ENCODE assay signal across 1 mouse cellular context in the genomic region with DNA sequence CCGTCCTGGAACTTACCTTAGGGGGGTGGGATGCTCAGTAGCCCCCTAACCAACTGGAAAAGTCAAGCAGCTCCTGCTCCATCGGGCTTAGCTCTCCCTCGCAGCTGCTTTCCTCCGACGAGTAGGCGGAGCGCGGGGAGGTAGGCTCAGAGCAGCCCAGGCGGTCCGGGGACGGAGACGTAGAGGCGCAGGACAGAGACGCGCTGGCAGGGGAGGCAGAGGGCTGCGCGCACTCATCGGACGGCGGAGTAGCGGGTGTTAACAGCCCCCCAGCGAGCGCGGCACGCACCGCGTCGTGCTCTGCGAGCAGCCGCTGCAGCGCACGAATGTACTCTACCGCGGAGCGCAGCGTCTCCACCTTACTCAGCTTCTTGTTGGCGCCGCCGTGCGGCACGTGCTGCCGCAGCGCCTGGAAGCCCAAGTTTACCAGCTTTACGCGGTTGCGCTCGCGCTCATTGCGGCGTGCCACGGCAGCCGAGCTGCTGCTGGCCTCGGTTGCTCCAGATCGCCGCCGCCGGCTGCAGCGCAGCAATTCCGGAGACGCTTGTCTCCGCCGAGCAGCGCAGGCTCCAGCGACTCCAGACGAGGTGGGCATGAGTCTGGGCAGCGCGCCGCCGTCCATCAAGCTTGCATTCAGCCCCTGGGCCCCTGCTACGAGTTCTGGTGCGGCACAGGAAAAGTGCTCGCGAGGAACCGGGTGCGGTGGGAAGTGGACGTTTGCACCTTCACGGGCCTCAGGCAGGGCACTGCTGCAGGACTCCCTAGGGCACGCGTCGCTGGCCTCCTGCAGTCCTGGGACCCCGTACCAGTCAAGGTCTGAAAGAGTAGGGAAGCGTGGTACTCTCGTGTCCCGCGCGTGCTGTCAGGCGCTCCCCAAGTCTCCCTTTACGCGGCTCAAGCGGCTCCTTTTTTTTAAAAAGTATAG.
TF ChIP-seq lines count a peak whose summit lies in the region.

No protein-coding gene starts in this region.

TF ChIP-seq in CH12.LX, 34 proteins besides CTCF, POLR2A, EP300 and RAD21 (continued from another document):
- peak; percentile 26; the same call in 1 of the 2 replicates for TF ChIP-seq MAX (IDR thresholded peaks at IDR 0.05; ENCODE audit: low read length)
TF ChIP-seq in CH12.LX: peak in this region for 2.
